Mouse (Mus musculus) intestine, embryonic 15.5 days (tissue): ENCODE data around the gene Mob3a. TPM values are rescaled to one million over a fixed set of nuclear protein-coding genes. Genes with fewer than 3 reads are reported as not detected.

Experiments
- ATAC-seq: fragments of 200-750 bp; cut with Nextera tagmentation; 2 replicates; pipeline ENCODE4 v1.8.0; 2017; ENCODE audit warnings: moderate TSS enrichment, moderate library complexity
- H3K27ac ChIP-seq: fragments of 300-500 bp; sonication (generic); 2 replicates; pipeline ENCODE4 v1.5.1; 2015; ENCODE audit warnings: mild to moderate bottlenecking, inconsistent platforms
- H3K27me3 ChIP-seq: fragments of 300-500 bp; sonication (generic); replicated peaks from 2 replicates; pipeline ENCODE4 v1.6.1; 2015; ENCODE audit warnings: inconsistent platforms
- H3K36me3 ChIP-seq: fragments of 300-500 bp; sonication (generic); 2 replicates; pipeline ENCODE4 v1.6.1; 2015; ENCODE audit warnings: inconsistent platforms
- H3K4me1 ChIP-seq: fragments of 300-500 bp; sonication (generic); replicated peaks from 2 replicates; pipeline ENCODE4 v1.6.1; 2015; ENCODE audit warnings: inconsistent platforms
- H3K4me2 ChIP-seq: fragments of 300-500 bp; sonication (generic); replicated peaks from 2 replicates; pipeline ENCODE4 v1.6.1; 2015; ENCODE audit warnings: mild to moderate bottlenecking, inconsistent platforms
- H3K4me3 ChIP-seq: fragments of 300-500 bp; sonication (generic); replicated peaks from 2 replicates; pipeline ENCODE4 v1.5.1; 2015; ENCODE audit warnings: inconsistent platforms
- H3K9ac ChIP-seq: fragments of 300-500 bp; sonication (generic); 2 replicates; pipeline ENCODE4 v1.6.1; 2015; ENCODE audit warnings: inconsistent platforms
- H3K9me3 ChIP-seq: fragments of 300-500 bp; sonication (generic); 2 replicates; pipeline ENCODE4 v1.6.1; 2016; ENCODE audit warnings: inconsistent platforms
- WGBS: fragments of 180-500 bp; shearing (Covaris S2); methylation state at CpG from one replicate; pipeline ENCODE4 v1.1.7; 2015; 5-methylcytosine and 5-hydroxymethylcytosine counted together
- polyA plus RNA-seq: library from polyadenylated mRNA; unstranded; fragments of >200 nt; fragmentation: Nextera tagmentation; extraction: Ambion mirVana; gene quantifications from 2 replicates; pipeline ENCODE4 v1.2.1, GENCODE M21; 2015

Gene Mob3a
- polyA plus RNA-seq, 1 experiment from 2014 or later = 40.4 TPM

DNA sequence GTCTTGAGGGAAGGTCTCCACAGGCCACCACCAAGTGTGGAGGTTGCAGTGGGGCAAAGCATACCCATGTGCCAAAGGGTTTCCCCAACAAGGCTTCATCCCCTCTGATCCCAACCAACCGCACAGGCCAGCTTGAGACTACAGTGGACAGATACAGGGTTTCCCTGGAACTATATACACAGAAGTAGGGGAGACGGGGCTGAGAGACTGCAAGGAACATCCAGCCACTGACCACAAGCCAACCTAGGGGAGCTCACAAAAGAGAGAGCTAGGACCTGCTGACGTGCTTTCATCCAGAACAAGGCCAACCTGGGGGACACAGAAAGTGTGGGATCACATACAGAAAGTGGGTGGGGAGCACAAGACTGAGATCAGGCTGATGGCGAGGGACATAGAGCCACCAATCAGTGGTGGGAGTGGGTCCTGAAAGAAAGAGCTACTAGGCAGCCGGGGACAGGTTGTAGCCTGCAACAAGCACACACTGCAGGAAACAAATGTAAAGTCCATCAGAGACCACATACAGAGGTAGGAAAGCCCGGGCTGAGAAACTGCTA, 26.8 kb downstream of the Mob3a start:
- peaks cover 55% of the 10 kb centered on the region for H3K4me1 ChIP-seq
- WGBS = 12% methylated on average over 6 of the region's 6 CpGs

DNA sequence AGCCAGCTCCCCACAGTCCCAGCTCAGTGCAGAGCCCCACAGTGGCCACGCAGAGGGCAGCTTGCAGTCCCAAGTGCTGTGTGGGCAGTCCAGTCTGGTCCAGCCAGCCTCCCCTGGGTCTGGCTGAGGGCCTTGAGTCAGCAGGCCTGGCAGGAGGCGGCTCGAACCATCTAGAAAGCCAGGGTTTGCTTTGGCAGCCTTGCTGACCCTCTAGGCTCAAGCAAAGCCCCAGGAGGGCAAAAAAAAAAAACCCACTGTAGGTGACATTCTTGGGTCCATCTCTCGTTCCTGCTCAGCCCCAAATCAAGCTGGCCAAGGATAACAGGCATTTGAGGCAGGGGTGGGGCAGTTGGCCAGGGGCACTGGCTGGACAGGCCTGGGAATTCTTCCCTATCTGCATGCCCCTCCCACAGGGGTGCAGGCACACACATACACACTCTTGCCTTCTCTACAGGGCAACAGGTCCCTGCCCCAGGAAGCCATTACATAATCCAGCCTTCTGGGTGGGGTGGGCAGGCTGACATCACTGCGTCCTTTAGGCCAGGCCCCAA, 27.5 kb downstream of the Mob3a start:
- WGBS = 52% methylated on average over 5 of the region's 5 CpGs
- Histone ChIP-seq H3K4me1 (peaks cover 53% of the 10 kb centered on the region), H3K4me2 (peak overlapping the region; percentile 85), H3K27ac (peak overlapping the region; percentile 34; the same call in 1 of the 2 replicates), H3K36me3 (peaks cover 28% of the 10 kb centered on the region), H3K9ac (peak overlapping the region; percentile 96), H3K9me3 (no peaks in the 10 kb centered on the region), H3K4me3 (peak overlapping the region; percentile 92), H3K27me3 (no peaks in the 10 kb centered on the region)
- no peak for ATAC-seq

More for the DNA sequence above, 26.8 kb downstream of the Mob3a start:
- no peak for ATAC-seq
- Histone ChIP-seq H3K36me3 (peaks cover 21% of the 10 kb centered on the region), H3K4me2 (peak overlapping the region; percentile 85), H3K9me3 (no peaks in the 10 kb centered on the region), H3K27me3 (no peaks in the 10 kb centered on the region), H3K4me3 (peak overlapping the region; percentile 92), H3K9ac (peak overlapping the region; percentile 96), H3K27ac (peak overlapping the region; percentile 80)

DNA sequence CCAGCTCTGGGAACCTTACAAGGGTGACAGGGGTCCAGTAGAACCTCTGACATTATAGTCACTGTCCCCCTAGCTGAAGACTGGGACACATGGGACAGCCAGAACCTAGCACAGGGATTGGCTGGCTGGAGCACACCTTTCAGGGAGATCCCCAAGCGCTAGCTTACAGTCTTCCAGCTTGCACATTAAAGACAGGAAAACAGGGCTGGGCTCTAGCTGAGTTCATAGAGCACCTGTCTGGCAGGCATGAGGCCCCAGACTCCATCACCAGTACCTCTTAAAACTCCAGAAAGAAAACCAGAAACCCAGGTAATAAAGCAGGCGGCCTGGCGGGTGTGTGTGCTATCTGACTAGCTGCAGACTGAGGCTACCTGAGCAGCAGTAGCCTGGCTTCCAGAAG, 28.1 kb downstream of the Mob3a start:
- Histone ChIP-seq H3K27me3 (no peaks in the 10 kb centered on the region), H3K4me3 (peak overlapping the region; percentile 92)

DNA sequence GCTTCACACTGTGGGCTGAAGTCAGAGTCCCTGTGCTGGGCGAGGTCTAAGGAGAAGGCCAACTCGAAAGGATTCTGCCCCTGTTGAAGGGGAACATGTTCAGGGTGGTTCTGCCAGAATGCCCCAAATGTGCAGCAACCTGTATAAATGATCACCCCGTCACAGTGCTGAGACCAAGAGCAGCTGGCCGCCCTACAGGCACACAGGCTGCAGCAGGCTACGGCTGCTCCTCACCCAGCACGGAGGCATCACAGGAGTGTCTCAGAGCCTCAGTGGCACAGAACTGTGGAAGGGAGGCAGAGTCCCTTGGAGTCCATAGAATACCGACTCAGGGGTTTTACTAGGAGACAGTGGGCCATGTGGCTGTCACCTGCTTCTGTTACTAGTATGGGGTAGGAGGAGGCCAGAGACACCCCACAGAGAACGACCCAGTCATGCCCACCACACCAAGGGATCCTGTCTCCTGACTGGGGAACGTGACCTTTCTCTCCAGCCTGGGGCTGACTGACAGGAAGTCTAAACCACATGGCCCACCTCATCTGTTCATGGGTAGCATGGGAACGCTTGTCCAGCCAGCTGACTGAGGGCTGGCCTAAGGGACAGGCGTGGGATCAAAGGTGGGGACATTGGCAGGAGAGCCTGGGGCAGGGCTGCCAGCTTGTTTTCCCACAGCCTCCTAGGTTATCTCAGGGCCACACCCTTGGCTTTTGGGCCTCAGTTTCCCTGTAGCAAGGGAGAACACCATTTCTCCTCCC, 29.7 kb downstream of the Mob3a start:
- Histone ChIP-seq H3K9me3 (no peaks in the 10 kb centered on the region), H3K4me3 (no peak overlapping the region), H3K27ac (no peak overlapping the region), H3K4me1 (peaks cover 33% of the 10 kb centered on the region), H3K9ac (0 out of 2 replicates have a peak overlapping the region, but pooled peaks have one; percentile 15), H3K4me2 (no peak overlapping the region), H3K27me3 (no peaks in the 10 kb centered on the region), H3K36me3 (peaks cover 48% of the 10 kb centered on the region)
- WGBS = 81% methylated on average over 11 of the region's 11 CpGs
- no peak for ATAC-seq

More for the DNA sequence above, 28.1 kb downstream of the Mob3a start:
- H3K9me3 ChIP-seq = no peaks in the 10 kb centered on the region
- peaks cover 47% of the 10 kb centered on the region for H3K4me1 ChIP-seq
- peaks cover 33% of the 10 kb centered on the region for H3K36me3 ChIP-seq
- WGBS = 65% methylated on average over 3 of the region's 3 CpGs
- peak overlapping the region; percentile 34; the same call in 1 of the 2 replicates for H3K27ac ChIP-seq
- H3K9ac ChIP-seq = peak overlapping the region; percentile 96
- H3K4me2 ChIP-seq = peak overlapping the region; percentile 85
- no peak for ATAC-seq

DNA sequence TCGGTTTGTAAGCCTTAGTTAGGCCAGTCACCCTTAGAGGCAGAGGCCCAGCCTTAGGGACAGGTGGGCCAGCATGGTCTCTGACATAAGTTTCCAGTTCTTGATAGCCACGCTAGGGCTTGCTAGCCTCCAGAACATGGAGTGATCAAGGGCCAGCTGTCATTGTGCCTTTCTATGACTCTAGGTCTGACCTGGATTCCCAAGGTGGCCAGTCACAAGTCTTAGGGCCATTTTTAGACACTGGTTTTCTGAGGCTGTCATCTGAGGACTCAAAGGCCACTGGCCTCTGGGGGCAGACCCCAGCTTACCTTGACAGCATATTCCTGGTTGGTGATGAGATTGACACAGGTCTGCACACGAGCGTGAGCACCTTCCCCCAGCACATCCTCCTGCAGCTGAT, 30.5 kb downstream of the Mob3a start:
- Histone ChIP-seq H3K4me2 (no peak overlapping the region), H3K4me1 (peaks cover 29% of the 10 kb centered on the region)
- ATAC-seq = no peak

DNA sequence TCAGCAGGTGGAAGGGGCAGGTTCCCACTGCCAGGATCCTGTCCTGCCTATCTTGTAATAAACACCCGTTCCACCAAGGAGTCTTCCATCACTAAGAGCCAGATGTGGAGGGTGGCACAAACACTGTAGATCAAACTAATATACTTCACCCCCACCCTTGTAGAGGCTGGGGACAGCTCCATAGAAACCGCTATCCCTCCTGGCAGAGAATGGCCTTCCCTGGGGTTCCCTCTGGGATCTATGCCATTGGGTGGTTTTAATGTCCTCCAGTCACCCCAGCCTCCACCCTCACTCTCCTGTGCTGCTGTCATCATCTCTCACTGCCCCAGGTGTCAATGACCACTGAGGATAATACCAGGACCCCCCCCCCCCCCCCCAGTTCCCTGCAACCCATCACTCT, 31.2 kb downstream of the Mob3a start:
- Histone ChIP-seq H3K36me3 (peaks cover 54% of the 10 kb centered on the region), H3K4me3 (no peak overlapping the region), H3K27ac (no peak overlapping the region), H3K27me3 (no peaks in the 10 kb centered on the region), H3K9me3 (no peaks in the 10 kb centered on the region), H3K9ac (no peak overlapping the region), H3K4me2 (no peak overlapping the region), H3K4me1 (peaks cover 36% of the 10 kb centered on the region)
- no peak for ATAC-seq
- WGBS = 80% methylated on average over 2 of the region's 2 CpGs

More for the DNA sequence above, 30.5 kb downstream of the Mob3a start:
- Histone ChIP-seq H3K4me3 (no peak overlapping the region), H3K27ac (no peak overlapping the region), H3K9me3 (no peaks in the 10 kb centered on the region), H3K36me3 (peaks cover 54% of the 10 kb centered on the region), H3K9ac (no peak overlapping the region), H3K27me3 (no peaks in the 10 kb centered on the region)
- 86% methylated on average over 4 of the region's 4 CpGs for WGBS

DNA sequence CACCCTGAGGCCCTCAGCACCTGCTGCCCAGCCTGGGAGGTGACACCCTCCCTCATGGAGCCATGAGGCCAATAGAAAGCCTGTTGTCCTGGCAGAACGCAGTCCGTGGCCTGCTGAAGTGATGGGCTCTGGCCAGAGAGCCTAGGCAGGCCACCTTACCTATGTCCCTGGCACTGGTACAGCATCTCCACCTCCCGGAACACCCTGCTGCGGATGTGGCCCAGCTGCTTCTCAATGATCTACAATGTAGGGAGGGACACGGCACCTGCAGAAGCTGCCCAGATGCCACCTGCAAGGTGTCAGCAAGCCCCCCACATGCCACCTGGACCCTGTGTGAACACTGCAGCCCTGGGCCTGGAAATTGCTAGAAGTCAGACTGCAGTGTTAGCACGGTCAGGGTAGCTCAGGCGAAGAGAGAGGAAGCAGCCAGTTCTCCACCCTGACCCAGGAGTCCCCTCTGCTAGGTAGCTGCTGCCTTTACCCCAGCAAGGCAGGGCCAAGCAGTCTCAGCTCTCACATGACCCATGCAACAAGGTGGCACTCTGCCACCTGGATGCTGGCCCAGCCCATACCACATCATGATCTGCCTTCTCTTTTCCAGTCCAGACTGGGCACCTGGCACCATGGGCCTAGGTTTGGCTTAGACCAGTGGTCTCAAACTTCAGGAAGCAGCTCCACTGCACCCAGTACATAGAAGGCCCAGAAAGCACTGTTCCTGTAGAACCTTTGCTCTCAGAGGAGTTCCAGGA, 31.9 kb downstream of the Mob3a start:
- no peaks in the 10 kb centered on the region for H3K9me3 ChIP-seq
- WGBS = 97% methylated on average over 7 of the region's 7 CpGs
- peaks cover 41% of the 10 kb centered on the region for H3K4me1 ChIP-seq
- ATAC-seq = no peak
- H3K4me2 ChIP-seq = no peak overlapping the region
- H3K27ac ChIP-seq = no peak overlapping the region
- H3K9ac ChIP-seq = no peak overlapping the region
- peaks cover 54% of the 10 kb centered on the region for H3K36me3 ChIP-seq
- H3K27me3 ChIP-seq = no peaks in the 10 kb centered on the region
- H3K4me3 ChIP-seq = no peak overlapping the region

DNA sequence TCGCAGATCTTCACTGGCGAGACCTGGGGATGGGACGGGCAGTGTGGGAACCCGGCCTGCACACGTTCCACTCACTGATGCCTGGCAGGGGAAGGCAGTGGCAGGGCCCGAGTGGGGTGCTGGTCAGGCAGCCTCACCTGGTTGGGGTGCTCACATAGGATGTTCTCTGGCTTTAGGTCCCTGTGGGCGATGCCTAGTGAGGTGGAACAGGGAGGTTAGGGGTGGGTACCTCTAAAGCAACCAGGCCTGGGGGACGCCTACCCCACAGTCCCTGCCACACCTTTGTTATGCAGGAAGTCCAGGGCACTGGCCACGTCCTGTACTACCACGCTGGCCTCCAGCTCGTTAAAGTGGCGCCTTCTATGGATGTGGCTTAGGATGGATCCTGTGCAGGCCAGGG, 32.8 kb downstream of the Mob3a start:
- Histone ChIP-seq H3K4me3 (no peak overlapping the region), H3K27me3 (no peaks in the 10 kb centered on the region), H3K9me3 (no peaks in the 10 kb centered on the region), H3K4me2 (no peak overlapping the region), H3K4me1 (peaks cover 40% of the 10 kb centered on the region), H3K36me3 (peaks cover 54% of the 10 kb centered on the region), H3K27ac (no peak overlapping the region), H3K9ac (no peak overlapping the region)
- no peak for ATAC-seq
- WGBS = 89% methylated on average over 12 of the region's 12 CpGs

DNA sequence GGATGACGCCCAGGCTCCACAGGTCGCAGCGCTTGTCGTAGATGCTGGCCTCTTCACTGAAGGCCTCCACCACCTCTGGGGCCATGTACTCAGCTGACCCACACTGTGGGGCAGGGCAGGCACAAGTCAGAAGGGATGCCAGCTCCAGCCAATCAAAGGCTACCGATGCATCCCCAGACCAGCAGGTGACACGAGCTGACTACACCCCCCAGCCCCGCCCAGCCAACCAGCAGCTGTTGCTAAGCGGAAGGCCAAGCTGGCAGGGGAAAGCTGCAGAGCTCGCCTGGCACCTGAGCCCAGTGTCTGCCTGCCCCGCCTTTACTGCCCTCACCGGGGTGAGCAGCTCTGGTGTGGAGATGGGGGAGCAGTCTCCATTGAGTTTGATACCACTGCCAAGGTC, 33.2 kb downstream of the Mob3a start:
- peaks cover 54% of the 10 kb centered on the region for H3K36me3 ChIP-seq

DNA sequence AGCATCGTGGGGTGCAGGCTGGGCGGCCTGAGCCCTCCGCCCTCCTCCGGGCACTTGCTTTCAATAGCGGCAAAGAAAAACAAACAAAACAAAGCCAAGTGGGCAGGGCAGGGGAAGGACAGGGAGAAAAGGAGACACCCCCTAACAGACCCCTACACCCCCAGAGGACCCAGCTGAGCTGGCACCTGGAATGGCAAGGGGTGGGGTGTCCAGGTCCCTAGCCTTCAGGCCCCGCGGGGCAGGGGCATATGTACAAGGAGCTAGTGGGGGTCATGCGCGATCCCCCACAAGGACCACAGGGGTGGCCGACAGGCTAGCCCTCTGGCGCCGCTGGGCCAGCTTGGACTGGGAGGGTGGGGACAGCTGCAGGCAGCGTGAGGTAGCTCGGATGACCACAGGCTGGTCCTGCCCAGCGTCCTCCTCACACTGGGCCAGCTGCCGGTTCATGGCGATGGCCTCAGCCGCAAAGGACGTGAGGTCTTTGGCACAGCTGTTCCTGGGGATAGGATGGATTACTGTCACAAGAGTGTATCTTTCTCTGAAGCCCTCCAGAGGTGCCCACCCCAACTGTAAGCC, 34.9 kb downstream of the Mob3a start:
- ATAC-seq = no peak
- Histone ChIP-seq H3K4me1 (peaks cover 31% of the 10 kb centered on the region), H3K36me3 (peaks cover 51% of the 10 kb centered on the region), H3K9ac (no peak overlapping the region), H3K9me3 (no peaks in the 10 kb centered on the region), H3K4me3 (no peak overlapping the region), H3K27ac (no peak overlapping the region), H3K27me3 (no peaks in the 10 kb centered on the region), H3K4me2 (no peak overlapping the region)
- 82% methylated on average over 19 of the region's 19 CpGs for WGBS

More for the DNA sequence above, 33.2 kb downstream of the Mob3a start:
- 79% methylated on average over 11 of the region's 11 CpGs for WGBS
- no peak for ATAC-seq
- Histone ChIP-seq H3K4me2 (no peak overlapping the region), H3K27ac (no peak overlapping the region), H3K4me1 (peaks cover 40% of the 10 kb centered on the region), H3K9ac (no peak overlapping the region), H3K4me3 (no peak overlapping the region), H3K9me3 (no peaks in the 10 kb centered on the region), H3K27me3 (no peaks in the 10 kb centered on the region)

DNA sequence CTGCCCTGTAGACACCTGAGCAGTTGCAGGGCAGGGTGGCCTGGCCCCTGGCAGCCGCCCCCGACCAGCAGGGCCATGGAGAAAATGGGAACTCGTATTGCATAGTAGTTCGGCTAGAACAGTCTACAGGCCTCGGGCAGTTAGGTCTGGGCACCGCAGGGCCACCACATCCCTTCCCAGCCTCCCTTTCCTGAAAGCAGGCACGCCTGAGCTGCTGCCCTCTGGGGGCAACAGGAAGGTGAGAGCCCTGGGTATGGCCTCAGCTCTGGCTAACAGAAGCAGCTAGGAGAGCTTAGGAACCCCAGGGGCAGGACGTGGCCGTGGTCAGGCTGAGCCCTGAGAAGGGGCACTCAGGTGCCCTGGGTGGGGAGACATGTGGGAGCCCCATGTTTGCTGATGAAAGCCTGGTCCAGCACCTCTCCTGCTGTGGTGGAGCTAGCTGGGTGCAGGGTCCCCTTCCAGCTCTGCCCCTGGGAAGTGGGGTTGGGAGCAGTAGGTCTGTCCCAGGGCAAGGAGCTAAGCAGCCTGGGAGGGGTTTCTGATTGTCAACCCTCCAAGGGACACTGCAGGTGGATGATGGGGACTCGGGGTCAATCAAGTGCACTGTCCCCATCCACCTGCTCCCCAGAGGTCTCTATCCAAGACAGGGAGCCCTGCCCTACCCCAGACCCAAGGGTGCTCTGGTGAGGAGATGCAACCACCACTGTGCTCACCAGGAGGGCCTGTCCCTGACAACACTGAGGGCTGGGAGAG, 35.6 kb downstream of the Mob3a start:
- peaks cover 43% of the 10 kb centered on the region for H3K36me3 ChIP-seq
- H3K4me1 ChIP-seq = peaks cover 30% of the 10 kb centered on the region
- ATAC-seq = no peak
- H3K27me3 ChIP-seq = no peaks in the 10 kb centered on the region
- no peak overlapping the region for H3K4me2 ChIP-seq
- no peaks in the 10 kb centered on the region for H3K9me3 ChIP-seq
- no peak overlapping the region for H3K4me3 ChIP-seq
- 80% methylated on average over 10 of the region's 10 CpGs for WGBS
- H3K9ac ChIP-seq = no peak overlapping the region
- no peak overlapping the region for H3K27ac ChIP-seq
